Mouse (Mus musculus): Measurements from ENCODE around the gene Ezh1. TPM values are rescaled to one million over a fixed set of nuclear protein-coding genes. Genes with fewer than 3 reads are reported as not detected.

The Ezh1 gene
- total RNA-seq, 2 experiments from 2014 or later: 24.0 to 27.5 TPM

GRCm38 (mm10) chr11:101221306-101221986 is 4.8 kb downstream of the Ezh1 start:
- intact Hi-C loops (cut with DNase I): no loop called here
- no peak for DNase-seq

- no peak for DNase-seq
- intact Hi-C loops (cut with DNase I): no loop called here
Measured at GRCm38 (mm10) chr11:101220853-101221252, 5.4 kb downstream of the Ezh1 start.

- intact Hi-C loops (cut with DNase I): no loop called here
- DNase-seq: no peak
Measured at GRCm38 (mm10) chr11:101218436-101219055, 7.7 kb downstream of the Ezh1 start.

GRCm38 (mm10) chr11:101216936-101217335 is 9.3 kb downstream of the Ezh1 start:
- intact Hi-C loops (cut with DNase I): no loop called here
- DNase-seq: no peak

- intact Hi-C loops (cut with DNase I): loop anchor here (1.0 to 5.0 kb wide), 3 partner anchors 36 to 185 kb away; partner anchors contain the start of gene Becn1
- DNase-seq: peak in 1 of 2 experiments; percentile 58
Measured at GRCm38 (mm10) chr11:101211970-101212369, 14.3 kb downstream of the Ezh1 start.

- peak in 1 of 2 experiments; percentile 45 for DNase-seq
- intact Hi-C loops (cut with DNase I): no loop called here
Measured at GRCm38 (mm10) chr11:101200986-101201385, 25.3 kb downstream of the Ezh1 start.

GRCm38 (mm10) chr11:101199555-101199954 is 26.7 kb downstream of the Ezh1 start:
- intact Hi-C loops (cut with DNase I): no loop called here
- no peak for DNase-seq

- intact Hi-C loops (cut with DNase I): no loop called here
- DNase-seq: no peak
Measured at GRCm38 (mm10) chr11:101196175-101196574, 30.1 kb downstream of the Ezh1 start.

GRCm38 (mm10) chr11:101195571-101195970 is 30.7 kb downstream of the Ezh1 start:
- DNase-seq: no peak
- intact Hi-C loops (cut with DNase I): no loop called here

GRCm38 (mm10) chr11:101195101-101195500 is 31.2 kb downstream of the Ezh1 start:
- DNase-seq: no peak
- intact Hi-C loops (cut with DNase I): no loop called here

GRCm38 (mm10) chr11:101194643-101195042 is 31.6 kb downstream of the Ezh1 start:
- no peak for DNase-seq
- intact Hi-C loops (cut with DNase I): no loop called here

- intact Hi-C loops (cut with DNase I): no loop called here
- no peak for DNase-seq
Measured at GRCm38 (mm10) chr11:101194137-101194536, 32.1 kb downstream of the Ezh1 start.

GRCm38 (mm10) chr11:101193076-101193475 is 33.2 kb downstream of the Ezh1 start:
- no peak for DNase-seq
- intact Hi-C loops (cut with DNase I): no loop called here

- no peak for DNase-seq
- intact Hi-C loops (cut with DNase I): no loop called here
Measured at GRCm38 (mm10) chr11:101192646-101193045, 33.6 kb downstream of the Ezh1 start.

- intact Hi-C loops (cut with DNase I): no loop called here
- DNase-seq: no peak
Measured at GRCm38 (mm10) chr11:101191919-101192470, 34.3 kb downstream of the Ezh1 start.

GRCm38 (mm10) chr11:101190913-101191907 is 35.1 kb downstream of the Ezh1 start:
- intact Hi-C loops (cut with DNase I): no loop called here

GRCm38 (mm10) chr11:101190181-101190912 is 35.9 kb downstream of the Ezh1 start:
- intact Hi-C loops (cut with DNase I): no loop called here
- no peak for DNase-seq

More at GRCm38 (mm10) chr11:101190913-101191907, 35.1 kb downstream of the Ezh1 start:
- DNase-seq: no peak

GRCm38 (mm10) chr11:101189495-101190180 is 36.6 kb downstream of the Ezh1 start:
- intact Hi-C loops (cut with DNase I): no loop called here
- DNase-seq: peak; percentile 73 to 77

- no peak for DNase-seq
- intact Hi-C loops (cut with DNase I): no loop called here
Measured at GRCm38 (mm10) chr11:101188166-101188805, 38.0 kb downstream of the Ezh1 start.

Data from heart, postnatal 14 days (tissue).